Mouse (Mus musculus) T-helper 2 cell (primary cell): ENCODE results near the gene Gm7271.

Experiments
- in situ Hi-C: fragments of 300-600 bp; cut with MboI, MseI; formaldehyde crosslinking; loops from one replicate; pipeline ENCODE4 v1.15.1; 2025; ENCODE audit warnings: high pct_unique_total_duplicates

The Gm7271 gene

GRCm38 (mm10) chr5:76483811-76484210, at the start of gene Gm7271:
Gene Gm7271, plus strand, starts transcription at chr5:76484040.
- in situ Hi-C loops = no loop called here

- in situ Hi-C loops = no loop called here
These were observed 46.7 kb upstream of the Gm7271 start for GRCm38 (mm10) chr5:76437100-76437499.

- in situ Hi-C loops = no loop called here
These were observed 46.1 kb upstream of the Gm7271 start for GRCm38 (mm10) chr5:76437696-76438095.

- in situ Hi-C loops = no loop called here
These were observed 42.4 kb upstream of the Gm7271 start for GRCm38 (mm10) chr5:76441431-76441830.

GRCm38 (mm10) chr5:76474931-76475330, 8.9 kb upstream of the Gm7271 start:
- in situ Hi-C loops = no loop called here

GRCm38 (mm10) chr5:76476873-76477272, 7.0 kb upstream of the Gm7271 start:
- in situ Hi-C loops = no loop called here

- in situ Hi-C loops = no loop called here
These were observed 6.1 kb upstream of the Gm7271 start for GRCm38 (mm10) chr5:76477764-76478163.

- in situ Hi-C loops = no loop called here
These were observed 11.3 kb downstream of the Gm7271 start for GRCm38 (mm10) chr5:76495126-76495525.

GRCm38 (mm10) chr5:76522446-76522845, 38.6 kb downstream of the Gm7271 start:
- in situ Hi-C loops = no loop called here

- in situ Hi-C loops = no loop called here
These were observed 40.8 kb downstream of the Gm7271 start for GRCm38 (mm10) chr5:76524623-76525022.

GRCm38 (mm10) chr5:76525066-76525465, 41.2 kb downstream of the Gm7271 start:
- in situ Hi-C loops = no loop called here

- in situ Hi-C loops = no loop called here
These were observed 42.0 kb downstream of the Gm7271 start for GRCm38 (mm10) chr5:76525829-76526228.

GRCm38 (mm10) chr5:76529040-76529703, 45.3 kb downstream of the Gm7271 start, which contains the start of gene Exoc1:
Gene Exoc1, plus strand, starts transcription at chr5:76529311.
- in situ Hi-C loops = no loop called here

- in situ Hi-C loops = no loop called here
These were observed 45.8 kb downstream of the Gm7271 start for GRCm38 (mm10) chr5:76529704-76530066.

- in situ Hi-C loops = no loop called here
These were observed 49.3 kb downstream of the Gm7271 start for GRCm38 (mm10) chr5:76533186-76533585.

- in situ Hi-C loops = no loop called here
These were observed 52.4 kb downstream of the Gm7271 start for GRCm38 (mm10) chr5:76536231-76536630.

- in situ Hi-C loops = no loop called here
These were observed 53.7 kb downstream of the Gm7271 start for GRCm38 (mm10) chr5:76537578-76537977.

- in situ Hi-C loops = no loop called here
These were observed 56.3 kb downstream of the Gm7271 start for GRCm38 (mm10) chr5:76540181-76540580.

- in situ Hi-C loops = no loop called here
These were observed 57.0 kb downstream of the Gm7271 start for GRCm38 (mm10) chr5:76540842-76541241.

GRCm38 (mm10) chr5:76543200-76543599, 59.4 kb downstream of the Gm7271 start:
- in situ Hi-C loops = no loop called here

GRCm38 (mm10) chr5:76550426-76550825, 66.6 kb downstream of the Gm7271 start:
- in situ Hi-C loops = loop anchor here (25.0 kb wide), 1 partner anchor 812 kb away; no protein-coding TSS in a partner anchor

GRCm38 (mm10) chr5:76565321-76565720, 81.5 kb downstream of the Gm7271 start:
- in situ Hi-C loops = loop anchor here (25.0 kb wide), 1 partner anchor 797 kb away; no protein-coding TSS in a partner anchor
